Mouse (Mus musculus) splenic B cell, adult 2 months (primary cell): ENCODE data around the gene Pik3r1.
A peak's percentile ranks its signal among the peaks of the same experiment; 100 is the strongest.

Experiments used
- DNase-seq: peaks from one replicate; pipeline ENCODE4 v3.0.0-alpha.2; 2011; ENCODE audit warnings: low read depth, low spot score
- H3K27me3 ChIP-seq: 2 replicates; pipeline ENCODE4 v1.6.1; 2012; ENCODE audit warnings: mild to moderate bottlenecking, low read length, moderate library complexity, mixed read lengths; ENCODE audit not compliant: control insufficient read depth, poor library complexity, insufficient read depth, severe bottlenecking
- H3K36me3 ChIP-seq: 2 replicates; pipeline ENCODE4 v1.6.1; 2012; ENCODE audit warnings: mild to moderate bottlenecking, low read length, moderate library complexity, mixed read lengths; ENCODE audit not compliant: control insufficient read depth, poor library complexity, insufficient read depth, severe bottlenecking

Gene Pik3r1

GRCm38 (mm10) chr13:101673876-101674275, 94.1 kb downstream of the Pik3r1 start:
- DNase-seq: no peak
- Histone ChIP-seq H3K27me3 (no peaks in the 10 kb centered on the region), H3K36me3 (no peaks in the 10 kb centered on the region)

- Histone ChIP-seq H3K36me3 (no peaks in the 10 kb centered on the region), H3K27me3 (no peaks in the 10 kb centered on the region)
- DNase-seq: peak; percentile 65
Measured at GRCm38 (mm10) chr13:101668859-101669258, 99.2 kb downstream of the Pik3r1 start.

DNA sequence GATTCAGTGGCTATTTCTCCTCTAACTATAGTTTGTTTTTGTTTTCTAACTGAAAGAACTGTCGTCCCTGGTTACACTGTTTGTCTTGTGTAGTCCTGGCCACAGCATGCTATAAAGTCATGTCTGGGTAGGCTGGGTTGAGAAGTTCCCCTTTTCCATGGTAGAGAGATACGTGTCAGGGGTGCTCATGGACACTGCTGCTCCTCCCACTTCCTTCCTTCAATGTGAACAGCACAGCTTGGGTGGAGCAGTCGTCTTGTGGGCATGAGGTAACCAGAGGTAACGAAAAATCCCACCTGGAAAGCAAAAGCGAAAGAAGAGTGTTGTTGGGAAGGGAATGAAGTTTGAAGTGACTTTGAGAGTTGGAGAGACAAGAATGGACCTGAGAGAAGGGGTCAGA, 104.0 kb downstream of the Pik3r1 start:
- Histone ChIP-seq H3K27me3 (no peaks in the 10 kb centered on the region), H3K36me3 (no peaks in the 10 kb centered on the region)
- peak; percentile 93 for DNase-seq

DNA sequence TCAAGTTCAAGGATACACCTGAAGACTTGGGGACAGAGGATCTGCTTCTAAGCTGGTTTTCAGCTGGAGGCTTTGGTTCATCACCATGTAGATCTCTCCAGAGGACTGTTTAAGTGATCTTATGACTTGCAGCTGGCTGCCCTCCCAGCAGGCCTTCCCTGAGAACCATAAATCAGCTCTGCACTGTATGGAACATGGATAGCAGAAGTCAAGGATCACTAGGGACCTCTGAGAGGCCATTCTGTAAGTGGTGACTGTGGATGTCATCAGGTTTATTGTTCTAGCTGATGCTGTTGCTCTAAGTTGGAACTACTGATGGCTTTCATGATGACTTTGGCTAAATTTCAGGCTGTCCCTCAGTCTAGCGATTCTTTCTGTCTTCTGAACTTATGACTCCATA, 105.1 kb downstream of the Pik3r1 start:
- DNase-seq: no peak
- no peaks in the 10 kb centered on the region for H3K36me3 ChIP-seq
- no peaks in the 10 kb centered on the region for H3K27me3 ChIP-seq

DNA sequence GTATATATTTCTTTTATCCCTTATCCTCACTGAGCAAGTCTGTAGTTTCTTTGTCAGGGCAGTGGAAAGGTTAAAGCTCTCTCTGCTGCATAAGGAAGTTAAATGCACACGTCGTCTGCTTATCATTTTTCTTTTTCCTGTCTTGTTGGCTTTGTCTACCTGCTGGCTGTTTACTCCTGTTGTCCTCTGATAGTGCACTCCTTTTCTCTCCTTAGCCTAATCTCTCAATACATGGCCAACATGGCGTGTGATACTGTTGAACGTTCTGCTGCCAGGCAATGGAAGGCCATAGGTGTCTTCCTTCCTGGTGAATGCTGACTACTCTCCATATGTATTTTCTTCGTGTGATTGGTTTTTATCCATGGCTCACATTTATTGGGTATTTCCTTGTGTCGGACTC, 106.5 kb downstream of the Pik3r1 start:
- no peaks in the 10 kb centered on the region for H3K27me3 ChIP-seq
- H3K36me3 ChIP-seq: no peaks in the 10 kb centered on the region
- no peak for DNase-seq

GRCm38 (mm10) chr13:101660187-101660586, 107.8 kb downstream of the Pik3r1 start:
- H3K36me3 ChIP-seq: no peaks in the 10 kb centered on the region
- H3K27me3 ChIP-seq: no peaks in the 10 kb centered on the region
- DNase-seq: no peak

- no peaks in the 10 kb centered on the region for H3K36me3 ChIP-seq
- no peaks in the 10 kb centered on the region for H3K27me3 ChIP-seq
- no peak for DNase-seq
Measured at GRCm38 (mm10) chr13:101652131-101652530, 115.9 kb downstream of the Pik3r1 start.

DNA sequence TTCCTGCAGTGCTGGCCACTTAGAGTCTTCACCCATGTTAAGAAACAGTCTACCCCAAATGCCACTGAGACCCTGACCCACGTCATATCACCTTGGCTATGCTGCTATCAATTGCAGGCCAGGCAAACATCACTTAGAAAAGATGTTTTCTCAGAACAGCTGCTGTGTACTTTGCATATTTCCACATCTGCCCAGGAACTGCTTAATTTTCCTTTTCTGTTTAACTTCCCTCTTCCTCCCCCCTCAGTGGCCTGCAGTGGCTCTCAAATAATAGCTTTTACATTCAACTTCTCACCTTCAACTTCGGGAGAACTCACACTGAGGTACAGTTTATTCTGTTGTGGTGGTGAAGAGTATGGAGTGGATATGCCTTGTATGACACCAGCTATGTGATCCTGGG, 126.4 kb downstream of the Pik3r1 start:
- Histone ChIP-seq H3K36me3 (no peaks in the 10 kb centered on the region), H3K27me3 (no peaks in the 10 kb centered on the region)
- peak; percentile 56 for DNase-seq

- no peak for DNase-seq
- Histone ChIP-seq H3K27me3 (no peaks in the 10 kb centered on the region), H3K36me3 (no peaks in the 10 kb centered on the region)
Measured at GRCm38 (mm10) chr13:101635837-101636236, 132.2 kb downstream of the Pik3r1 start.

DNA sequence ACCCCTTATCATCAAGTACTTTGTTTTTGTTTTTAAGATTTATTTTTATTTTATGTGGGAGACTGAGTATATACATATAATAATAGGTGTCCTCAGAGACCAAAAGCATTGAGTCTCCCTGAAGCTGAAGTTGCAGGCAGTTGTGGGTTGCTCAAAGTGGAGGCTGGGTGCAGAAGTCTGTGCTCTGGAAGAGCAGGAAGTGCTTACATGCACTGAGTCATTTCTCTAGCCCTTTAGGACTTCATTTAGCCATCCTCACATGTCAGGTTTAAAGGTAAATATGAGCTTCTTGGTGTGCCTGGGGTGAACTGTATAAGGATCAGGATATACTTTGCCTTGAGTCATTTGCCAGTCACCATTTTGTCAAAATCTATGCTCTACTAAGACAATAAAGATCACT, 133.6 kb downstream of the Pik3r1 start:
- Histone ChIP-seq H3K36me3 (no peaks in the 10 kb centered on the region), H3K27me3 (no peaks in the 10 kb centered on the region)
- DNase-seq: no peak

DNA sequence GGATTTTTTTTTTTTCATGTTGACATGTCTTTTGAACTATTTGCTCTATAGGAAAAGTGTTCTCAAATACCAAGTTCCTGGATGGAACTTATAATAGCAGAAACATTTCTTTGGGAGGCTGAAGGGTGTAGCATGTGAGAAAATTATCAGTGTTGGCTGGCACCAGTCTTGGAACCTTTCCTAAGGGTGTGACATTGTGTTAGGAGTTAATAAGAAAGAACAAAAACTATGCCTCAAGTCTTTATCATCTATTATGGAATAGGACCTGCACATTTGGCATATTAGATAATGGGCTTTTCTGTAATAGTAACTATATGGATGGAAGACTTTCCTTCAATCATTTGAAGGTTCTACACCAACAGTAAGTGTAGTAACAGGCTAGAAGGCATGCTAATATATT, 134.4 kb downstream of the Pik3r1 start:
- Histone ChIP-seq H3K27me3 (no peaks in the 10 kb centered on the region), H3K36me3 (no peaks in the 10 kb centered on the region)
- no peak for DNase-seq

- no peaks in the 10 kb centered on the region for H3K36me3 ChIP-seq
- no peaks in the 10 kb centered on the region for H3K27me3 ChIP-seq
- DNase-seq: no peak
Measured at GRCm38 (mm10) chr13:101632771-101633170, 135.2 kb downstream of the Pik3r1 start.

DNA sequence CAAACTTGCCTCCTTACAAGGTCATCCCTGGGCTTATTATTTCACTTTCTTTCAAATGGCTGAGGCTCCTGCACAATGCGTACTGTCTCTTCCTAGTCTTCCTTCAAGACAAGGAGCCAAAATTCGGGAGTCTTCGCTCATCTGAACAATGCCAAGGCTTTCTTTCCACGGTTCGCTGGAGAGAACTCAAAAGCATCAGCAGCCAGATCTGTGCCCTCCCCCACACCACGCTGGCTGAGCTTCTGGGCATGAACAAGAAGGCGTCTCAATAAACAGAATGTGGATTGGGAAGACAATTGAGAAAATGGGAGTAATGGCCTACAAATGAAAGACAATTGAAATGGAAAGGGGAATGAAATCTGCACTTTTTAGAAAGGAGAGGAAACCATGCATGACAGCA, 136.5 kb downstream of the Pik3r1 start:
- H3K36me3 ChIP-seq: no peaks in the 10 kb centered on the region
- H3K27me3 ChIP-seq: no peaks in the 10 kb centered on the region
- DNase-seq: no peak
